Mouse (Mus musculus): Measurements from ENCODE around the gene Vars2. TPM values are rescaled to one million over a fixed set of nuclear protein-coding genes. Genes with fewer than 3 reads are reported as not detected.
A peak's percentile ranks its signal among the peaks of the same experiment; 100 is the strongest.

Vars2 gene
- total RNA-seq, 2 experiments from 2014 or later, result 33.7 to 42.0 TPM

DNA sequence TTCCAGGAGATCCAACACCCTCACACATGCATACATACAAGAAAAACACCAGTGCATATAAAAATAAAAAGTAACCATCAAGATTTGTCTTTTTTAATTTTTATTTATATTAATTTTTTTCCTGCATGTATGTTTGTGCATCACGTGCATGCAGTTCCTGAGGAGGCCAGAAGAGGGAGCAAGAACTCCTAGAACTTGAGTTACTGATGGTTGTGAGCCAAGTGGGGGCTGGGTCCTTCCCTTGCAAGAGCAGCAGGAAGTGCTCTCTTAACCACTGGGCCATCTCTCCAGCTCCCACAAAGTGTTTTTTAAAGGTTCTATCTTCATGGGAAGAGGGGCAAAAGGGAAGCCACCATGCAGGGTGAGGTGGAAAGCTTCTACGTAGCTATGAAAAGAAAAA is 27.9 kb upstream of the Vars2 start:
- DNase-seq (ENCODE audit: extremely low spot score in 1 of 2, low spot score in 1 of 2), result no peak

- DNase-seq (ENCODE audit: extremely low spot score in 1 of 2, low spot score in 1 of 2), result no peak
Measured at GRCm38 (mm10) chr17:35693906-35694305, 26.5 kb upstream of the Vars2 start.

- no peak for DNase-seq (ENCODE audit: extremely low spot score in 1 of 2, low spot score in 1 of 2)
Measured at GRCm38 (mm10) chr17:35692368-35692767, 25.0 kb upstream of the Vars2 start.

GRCm38 (mm10) chr17:35691811-35692210 is 24.4 kb upstream of the Vars2 start:
- no peak for DNase-seq (ENCODE audit: extremely low spot score in 1 of 2, low spot score in 1 of 2)

DNA sequence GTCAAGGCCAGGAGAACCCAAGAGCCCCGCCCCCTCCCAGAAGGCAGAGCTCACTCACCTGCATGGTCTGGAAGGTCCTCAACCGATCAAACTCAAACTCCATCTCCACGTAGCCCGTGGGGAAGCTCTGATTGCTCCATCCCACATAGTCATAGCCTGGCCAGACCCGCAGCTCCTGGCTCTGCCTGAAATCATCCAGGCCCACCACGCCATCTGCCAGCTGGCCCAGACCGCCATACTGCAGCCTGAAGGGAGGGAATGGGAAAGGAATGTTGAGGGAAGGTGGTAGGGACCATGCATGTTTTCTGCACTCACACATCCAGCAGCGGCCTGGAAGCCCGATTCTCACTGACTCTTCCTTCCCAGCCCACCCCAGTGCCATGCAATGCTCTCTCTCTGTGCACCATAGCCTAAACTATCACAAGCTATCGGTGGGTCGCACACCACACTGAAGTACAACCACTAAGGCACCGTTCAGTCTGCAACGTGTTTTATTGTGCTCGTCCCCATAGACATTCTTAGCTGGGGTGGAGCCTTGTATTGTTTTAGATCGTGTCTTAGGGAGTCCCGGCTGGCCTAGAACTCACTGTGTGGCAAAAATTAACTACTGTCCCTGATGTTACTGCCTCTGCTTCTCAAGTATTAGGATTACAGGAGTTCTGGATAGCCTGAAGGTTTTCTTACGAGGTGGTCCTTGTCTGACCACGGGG is 22.7 kb upstream of the Vars2 start:
- no peak for DNase-seq (ENCODE audit: extremely low spot score in 1 of 2, low spot score in 1 of 2)

- DNase-seq (ENCODE audit: extremely low spot score in 1 of 2, low spot score in 1 of 2), result no peak
Measured at GRCm38 (mm10) chr17:35688347-35689175, 21.2 kb upstream of the Vars2 start.

DNA sequence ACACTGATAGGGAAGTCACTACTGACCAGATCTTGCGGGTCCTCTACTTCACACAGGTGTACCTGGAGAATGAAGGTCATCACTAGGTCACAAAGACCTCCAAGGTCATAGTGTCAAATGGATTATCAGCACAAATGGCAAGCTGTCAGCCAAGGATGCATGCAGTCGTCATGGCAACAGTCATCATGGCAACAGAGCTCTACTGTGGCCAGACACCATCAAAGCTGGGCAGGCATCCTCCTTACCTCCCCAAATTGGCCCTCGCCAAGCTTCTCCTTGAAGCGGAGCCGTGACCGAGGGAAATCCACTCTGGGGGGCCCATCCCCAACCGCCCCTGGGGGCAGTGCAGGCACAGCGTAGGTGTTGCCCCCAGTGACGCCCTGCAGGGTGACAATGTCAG is 17.7 kb upstream of the Vars2 start:
- DNase-seq (ENCODE audit: extremely low spot score in 1 of 2, low spot score in 1 of 2), result no peak

DNA sequence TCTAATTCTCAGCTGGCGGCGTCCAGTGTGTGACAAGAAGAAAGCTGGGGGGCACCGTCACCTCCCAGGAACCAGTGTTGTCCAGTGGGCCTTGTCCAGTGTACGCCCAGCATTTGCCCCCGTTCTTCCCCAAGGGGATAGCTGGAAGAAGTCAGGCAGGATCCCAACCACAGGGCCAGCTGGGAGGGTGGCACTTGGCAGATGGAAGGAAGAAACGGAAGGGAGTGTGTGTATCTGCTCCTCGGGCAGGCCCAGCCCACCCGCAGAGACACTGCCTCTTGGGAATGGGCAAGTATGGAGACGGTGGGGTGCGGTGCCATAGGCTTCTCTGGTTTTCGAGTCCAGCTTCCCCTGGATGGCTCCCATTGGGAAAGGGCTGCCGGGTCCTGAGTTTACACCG is 14.6 kb upstream of the Vars2 start:
- DNase-seq (ENCODE audit: extremely low spot score in 1 of 2, low spot score in 1 of 2), result no peak

- DNase-seq (ENCODE audit: extremely low spot score in 1 of 2, low spot score in 1 of 2), result no peak
Measured at GRCm38 (mm10) chr17:35680591-35680990, 13.2 kb upstream of the Vars2 start.

DNA sequence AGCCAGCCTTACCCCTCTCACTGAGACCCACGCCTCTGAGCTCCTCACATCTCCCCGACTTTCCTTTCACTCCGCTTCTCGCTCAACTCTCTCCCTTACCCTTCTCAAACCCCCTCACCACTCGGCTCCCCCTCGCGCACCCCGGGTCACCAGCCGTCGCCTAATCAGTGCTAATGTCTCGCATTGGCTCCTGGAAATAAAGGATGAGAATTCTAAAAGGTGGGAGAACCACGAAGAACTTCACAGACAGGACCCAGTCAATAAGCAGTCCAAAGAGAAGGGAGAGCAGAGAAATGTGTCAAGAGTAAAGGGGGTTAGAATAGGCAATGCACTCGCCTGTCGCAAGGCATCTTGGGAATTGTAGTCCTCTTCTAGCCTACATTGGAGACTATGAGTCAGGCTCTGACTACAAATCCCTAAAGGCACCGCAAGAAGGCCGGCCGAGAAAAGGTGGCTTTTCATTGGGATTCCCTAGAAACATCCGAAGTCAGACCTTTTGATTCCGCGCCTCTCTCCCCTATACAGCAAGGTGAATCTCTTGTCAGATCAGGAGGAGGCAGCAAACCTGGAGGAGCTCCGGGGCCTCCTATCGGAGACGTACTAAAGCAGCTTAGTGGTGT is 6.1 kb upstream of the Vars2 start, which contains the start of gene Gtf2h4:
Gtf2h4 (minus strand) TSS at position 324 of the 620 bp plus-strand sequence.
- DNase-seq (ENCODE audit: extremely low spot score in 1 of 2, low spot score in 1 of 2), result peak; percentile 43 to 71

DNA sequence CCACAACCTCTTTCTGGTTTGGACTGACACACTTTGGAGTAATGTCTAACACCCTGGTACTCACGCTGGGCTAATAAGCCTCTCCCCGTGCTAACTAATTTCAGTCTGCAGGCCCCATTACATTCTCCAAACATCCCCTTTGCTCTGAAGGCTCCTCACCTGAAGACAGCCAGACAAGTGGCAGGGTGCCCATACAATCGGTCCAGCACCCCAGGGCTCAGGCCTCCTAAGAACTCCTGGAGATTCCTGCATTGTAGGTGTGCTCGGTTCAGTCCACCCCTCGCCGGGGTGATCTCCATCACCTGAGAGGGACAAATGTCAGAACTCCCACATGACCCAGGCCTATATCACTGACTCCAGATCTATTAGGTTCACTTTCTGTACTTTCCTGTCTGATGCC is 5.1 kb upstream of the Vars2 start:
- DNase-seq (ENCODE audit: extremely low spot score in 1 of 2, low spot score in 1 of 2), result no peak

DNA sequence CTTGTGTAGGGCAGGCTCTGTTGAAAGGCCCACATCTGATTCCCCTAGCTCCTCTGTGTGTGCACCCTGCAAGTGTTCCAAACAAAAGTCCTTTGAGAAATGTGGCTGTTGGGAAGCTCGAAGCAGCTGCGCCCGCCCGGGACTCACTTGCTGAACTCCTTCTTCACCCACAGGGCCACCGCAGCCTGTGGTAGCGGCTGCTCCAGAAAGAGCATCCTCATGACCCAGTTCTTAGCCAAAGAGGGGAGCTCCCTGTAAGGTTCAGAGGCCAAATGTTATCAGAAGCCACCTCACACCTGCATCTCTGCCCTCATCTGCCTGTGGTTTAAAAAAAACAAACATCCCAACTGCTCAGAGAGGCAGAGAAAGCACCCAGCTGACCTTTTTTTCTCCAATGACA is 4.5 kb upstream of the Vars2 start:
- DNase-seq (ENCODE audit: extremely low spot score in 1 of 2, low spot score in 1 of 2), result no peak

DNA sequence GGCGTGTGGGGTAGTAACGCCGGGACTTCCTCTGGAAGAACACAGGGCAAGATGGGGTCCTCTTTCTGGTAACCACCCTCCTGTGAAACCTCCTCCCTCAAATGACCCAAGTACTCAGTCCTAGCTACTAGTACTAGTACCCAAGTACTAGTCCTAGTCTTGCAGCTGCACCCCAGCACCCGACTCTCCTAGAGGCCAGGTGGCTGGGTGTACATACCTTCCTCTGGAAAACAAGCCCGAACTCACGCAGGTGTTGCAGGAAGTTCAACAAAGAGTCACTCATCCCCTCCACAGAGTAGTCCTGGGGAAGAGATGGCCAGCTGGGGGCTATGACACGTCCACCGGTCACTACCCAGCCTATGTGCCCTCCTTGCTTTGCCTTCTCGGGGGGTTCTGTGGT is 2.3 kb upstream of the Vars2 start:
- DNase-seq (ENCODE audit: extremely low spot score in 1 of 2, low spot score in 1 of 2), result no peak

- DNase-seq (ENCODE audit: extremely low spot score in 1 of 2, low spot score in 1 of 2), result peak in 1 of 2 experiments; percentile 28
Measured at GRCm38 (mm10) chr17:35666851-35667256, 538 bp downstream of the Vars2 start.

DNA sequence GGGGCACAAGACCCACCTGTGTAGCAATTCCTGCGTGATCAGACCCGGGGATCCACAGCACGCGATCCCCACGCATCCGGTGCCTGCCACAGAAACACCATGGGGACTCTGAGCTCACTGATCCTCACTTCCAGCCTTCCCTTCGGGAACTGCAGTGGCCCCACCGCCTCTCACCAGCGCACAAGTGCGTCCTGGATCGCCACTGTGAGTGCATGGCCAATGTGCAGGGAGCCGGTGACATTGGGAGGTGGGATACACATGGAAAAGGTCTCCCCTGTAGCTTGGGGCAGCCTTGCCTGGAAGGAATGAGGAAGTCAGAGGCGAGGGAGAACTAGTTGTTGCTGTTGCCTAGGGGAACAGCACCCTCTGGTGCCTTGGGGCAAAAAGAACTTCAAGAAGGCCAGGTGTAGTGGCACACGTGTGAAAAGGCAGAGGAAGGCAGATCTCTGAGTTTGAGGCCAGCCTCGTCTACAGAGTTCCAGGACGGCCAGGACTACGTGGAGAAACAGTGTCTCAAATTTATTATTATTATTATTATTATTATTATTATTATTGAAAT is 1.4 kb downstream of the Vars2 start:
- DNase-seq (ENCODE audit: extremely low spot score in 1 of 2, low spot score in 1 of 2), result no peak

- no peak for DNase-seq (ENCODE audit: extremely low spot score in 1 of 2, low spot score in 1 of 2)
Measured at GRCm38 (mm10) chr17:35653086-35653485, 14.3 kb downstream of the Vars2 start.

- DNase-seq (ENCODE audit: extremely low spot score in 1 of 2, low spot score in 1 of 2), result no peak
Measured at GRCm38 (mm10) chr17:35649429-35649828, 18.0 kb downstream of the Vars2 start.

DNA sequence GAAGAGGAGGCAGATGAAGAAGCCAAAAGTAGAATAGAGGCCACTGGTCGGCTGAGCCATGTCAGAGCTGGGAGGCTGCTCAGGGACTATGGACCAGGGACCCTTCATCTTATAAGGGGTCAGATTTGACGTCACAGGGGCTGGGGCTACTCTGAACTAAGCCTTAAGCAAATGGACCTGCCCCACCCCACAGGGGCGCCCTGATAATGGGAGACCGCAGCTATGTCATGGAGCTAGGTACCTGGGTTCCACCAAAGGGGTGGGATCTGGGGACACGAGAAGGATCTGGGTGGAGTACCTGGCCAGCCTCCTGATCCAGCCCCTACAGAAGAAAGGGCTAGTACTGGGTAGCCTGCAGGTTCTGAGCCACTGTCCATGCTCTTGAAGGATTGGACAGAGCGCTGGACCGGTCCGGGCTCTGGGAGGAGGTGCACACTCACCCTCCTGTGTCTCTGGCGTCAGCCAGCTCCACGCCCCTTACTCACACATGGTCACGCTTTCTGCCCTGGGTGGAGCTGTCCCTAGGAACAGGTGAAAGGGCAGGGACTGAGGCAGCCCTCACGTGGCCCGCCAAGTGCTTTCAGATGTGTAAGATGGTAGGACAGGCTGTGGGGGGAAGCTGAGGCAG is 23.7 kb downstream of the Vars2 start, which contains the start of gene Mucl3:
Mucl3 (minus strand) TSS at position 87 of the 628 bp plus-strand sequence.
- DNase-seq (ENCODE audit: extremely low spot score in 1 of 2, low spot score in 1 of 2), result no peak

- no peak for DNase-seq (ENCODE audit: extremely low spot score in 1 of 2, low spot score in 1 of 2)
Measured at GRCm38 (mm10) chr17:35639352-35639751, 28.0 kb downstream of the Vars2 start.

GRCm38 (mm10) chr17:35638475-35639190 is 28.8 kb downstream of the Vars2 start:
- DNase-seq (ENCODE audit: extremely low spot score in 1 of 2, low spot score in 1 of 2), result peak in 1 of 2 experiments; percentile 45

Measured in layer of hippocampus, postnatal 25 days (tissue).